Mouse (Mus musculus) heart, postnatal 0 days (tissue): Measurements from ENCODE around the gene Cxcl10. TPM values are rescaled to one million over a fixed set of nuclear protein-coding genes. Genes with fewer than 3 reads are reported as not detected.

Experiments used
- ATAC-seq: fragments of 200-750 bp; cut with Nextera tagmentation; 2 replicates; pipeline ENCODE4 v1.8.0; 2017; ENCODE audit warnings: low read depth, moderate number of reproducible peaks, moderate library complexity; ENCODE audit not compliant: insufficient read depth
- DNase-seq: peaks from one replicate; pipeline ENCODE4 v3.0.0-alpha.2; 2016; ENCODE audit warnings: low spot score
- H3K27ac ChIP-seq: fragments of 300-500 bp; sonication (generic); 2 replicates; pipeline ENCODE4 v1.5.1; 2014; ENCODE audit warnings: low read depth, mild to moderate bottlenecking
- H3K27me3 ChIP-seq: fragments of 300-500 bp; sonication (generic); 2 replicates; pipeline ENCODE4 v1.6.1; 2014; ENCODE audit warnings: low read length, mixed read lengths; ENCODE audit not compliant: control insufficient read depth, insufficient read depth
- H3K36me3 ChIP-seq: fragments of 300-500 bp; sonication (generic); replicated peaks from 2 replicates; pipeline ENCODE4 v1.6.1; 2014; ENCODE audit warnings: low read length, mixed read lengths; ENCODE audit not compliant: control insufficient read depth, insufficient read depth
- H3K4me1 ChIP-seq: fragments of 300-500 bp; sonication (generic); 2 replicates; pipeline ENCODE4 v1.6.1; 2014; ENCODE audit warnings: antibody characterized with exemption; ENCODE audit not compliant: control insufficient read depth, insufficient read depth
- H3K4me2 ChIP-seq: fragments of 300-500 bp; sonication (generic); 2 replicates; pipeline ENCODE4 v1.6.1; 2014; ENCODE audit warnings: low read depth, mild to moderate bottlenecking, low read length, moderate library complexity
- H3K4me3 ChIP-seq: fragments of 300-500 bp; sonication (generic); 2 replicates; pipeline ENCODE4 v1.5.1; 2014; ENCODE audit warnings: low read depth, low read length
- H3K9ac ChIP-seq: fragments of 300-500 bp; sonication (generic); replicated peaks from 2 replicates; pipeline ENCODE4 v1.6.1; 2014; ENCODE audit warnings: low read depth, low read length, mixed read lengths
- H3K9me3 ChIP-seq: fragments of 300-500 bp; sonication (generic); replicated peaks from 2 replicates; pipeline ENCODE4 v1.6.1; 2016; ENCODE audit warnings: low read length; ENCODE audit not compliant: control insufficient read depth
- CTCF ChIP-seq: IDR thresholded peaks from 2 replicates; pipeline ENCODE4 v1.5.1; 2016; ENCODE audit warnings: antibody characterized with exemption, control low read depth, low read depth
- EP300 ChIP-seq: IDR thresholded peaks from 2 replicates; pipeline ENCODE4 v1.6.1; 2016; ENCODE audit warnings: antibody characterized with exemption, low read depth
- WGBS: fragments of 180-500 bp; shearing (Covaris S2); extraction: QIAGEN DNeasy Blood & Tissue Kit; methylation state at CpG from one replicate; pipeline ENCODE4 v1.1.7; 2014; 5-methylcytosine and 5-hydroxymethylcytosine counted together
- polyA plus RNA-seq: library from polyadenylated mRNA; unstranded; fragments of >200 nt; fragmentation: Nextera tagmentation; extraction: Ambion mirVana; gene quantifications from 2 replicates; pipeline ENCODE4 v1.2.1, GENCODE M21; 2015
- total RNA-seq: library from RNA; depleted of rRNA; stranded (reverse); fragments of >200 nt; gene quantifications from 2 replicates; pipeline ENCODE4 v1.2.3, GENCODE M21; 2014; ENCODE audit warnings: low replicate concordance

Gene Cxcl10
- total and polyA plus RNA-seq, 2 experiments from 2014 or later: 0.56 to 9.7 TPM

- H3K36me3 ChIP-seq: no peaks in the 10 kb centered on the region
- no peak overlapping the region for H3K4me2 ChIP-seq
- WGBS: 58% methylated on average over 7 of the region's 7 CpGs
- H3K4me1 ChIP-seq: peaks cover 34% of the 10 kb centered on the region
- no peak overlapping the region for H3K9ac ChIP-seq
- no peak overlapping the region for H3K4me3 ChIP-seq
- TF ChIP-seq EP300: no peak
- TF ChIP-seq CTCF: peak; percentile 60
- ATAC-seq (no peak), DNase-seq (no peak)
- H3K27ac ChIP-seq: no peak overlapping the region
- H3K9me3 ChIP-seq: no peaks in the 10 kb centered on the region
- no peaks in the 10 kb centered on the region for H3K27me3 ChIP-seq
These were observed 36.2 kb upstream of the Cxcl10 start for GRCm38 (mm10) chr5:92384855-92385254.

GRCm38 (mm10) chr5:92383747-92384146 is 35.1 kb upstream of the Cxcl10 start:
- Histone ChIP-seq H3K4me2 (no peak overlapping the region), H3K27ac (no peak overlapping the region), H3K36me3 (no peaks in the 10 kb centered on the region), H3K9me3 (no peaks in the 10 kb centered on the region), H3K4me3 (no peak overlapping the region), H3K27me3 (no peaks in the 10 kb centered on the region), H3K4me1 (peaks cover 23% of the 10 kb centered on the region), H3K9ac (no peak overlapping the region)
- DNase-seq: no peak
- 53% methylated on average over 7 of the region's 7 CpGs for WGBS
- ATAC-seq: no peak
- TF ChIP-seq EP300 (no peak), CTCF (no peak)

GRCm38 (mm10) chr5:92382349-92382679 is 33.6 kb upstream of the Cxcl10 start:
- H3K27ac ChIP-seq: no peak overlapping the region
- no peak overlapping the region for H3K4me2 ChIP-seq
- no peak for DNase-seq
- H3K9me3 ChIP-seq: no peaks in the 10 kb centered on the region
- 44% methylated on average over 9 of the region's 9 CpGs for WGBS
- no peaks in the 10 kb centered on the region for H3K36me3 ChIP-seq
- no peaks in the 10 kb centered on the region for H3K27me3 ChIP-seq
- no peak overlapping the region for H3K9ac ChIP-seq
- peaks cover 13% of the 10 kb centered on the region; the same call in 1 of the 2 replicates for H3K4me1 ChIP-seq
- H3K4me3 ChIP-seq: no peak overlapping the region
- ATAC-seq: no peak
- TF ChIP-seq EP300 (no peak), CTCF (no peak)

- H3K9me3 ChIP-seq: no peaks in the 10 kb centered on the region
- peak; percentile 77 for DNase-seq
- ATAC-seq: peak; percentile 38
- no peak overlapping the region for H3K27ac ChIP-seq
- no peaks in the 10 kb centered on the region for H3K36me3 ChIP-seq
- TF ChIP-seq EP300 (no peak), CTCF (peak; percentile 80)
- peaks cover 13% of the 10 kb centered on the region for H3K4me1 ChIP-seq
- no peak overlapping the region for H3K4me2 ChIP-seq
- WGBS: 26% methylated on average over 12 of the region's 12 CpGs
- no peaks in the 10 kb centered on the region for H3K27me3 ChIP-seq
- H3K4me3 ChIP-seq: no peak overlapping the region
- H3K9ac ChIP-seq: no peak overlapping the region
These were observed 33.1 kb upstream of the Cxcl10 start for GRCm38 (mm10) chr5:92381550-92382348.

GRCm38 (mm10) chr5:92376795-92377405 is 28.2 kb upstream of the Cxcl10 start:
- WGBS: 14% methylated on average over 13 of the region's 13 CpGs
- ATAC-seq: no peak
- Histone ChIP-seq H3K27me3 (no peaks in the 10 kb centered on the region), H3K4me1 (peaks cover 16% of the 10 kb centered on the region; the same call in 1 of the 2 replicates), H3K9me3 (no peaks in the 10 kb centered on the region), H3K4me2 (peak overlapping the region; percentile 49), H3K9ac (peak overlapping the region; percentile 40; the same call in 1 of the 2 replicates), H3K27ac (peak overlapping the region; percentile 49), H3K36me3 (no peaks in the 10 kb centered on the region), H3K4me3 (peak overlapping the region; percentile 17)
- TF ChIP-seq EP300: no peak
- TF ChIP-seq CTCF: no peak
- DNase-seq: no peak
